Mouse (Mus musculus) forebrain, embryonic 15.5 days (tissue): ENCODE results near the gene Prr12. TPM values are rescaled to one million over a fixed set of nuclear protein-coding genes. Genes with fewer than 3 reads are reported as not detected.

ENCODE experiments used
- ATAC-seq: fragments of 200-750 bp; cut with Nextera tagmentation; replicated peaks from 2 replicates; pipeline ENCODE4 v1.8.0; 2017; ENCODE audit warnings: mild to moderate bottlenecking, moderate TSS enrichment, moderate library complexity
- H3K27ac ChIP-seq: fragments of 300-500 bp; sonication (generic); replicated peaks from 2 replicates; pipeline ENCODE4 v1.5.1; 2015; ENCODE audit warnings: mild to moderate bottlenecking, inconsistent platforms
- H3K27me3 ChIP-seq: fragments of 300-500 bp; sonication (generic); 2 replicates; pipeline ENCODE4 v1.6.1; 2015; ENCODE audit warnings: inconsistent platforms
- H3K36me3 ChIP-seq: fragments of 300-500 bp; sonication (generic); 2 replicates; pipeline ENCODE4 v1.6.1; 2015; ENCODE audit warnings: mild to moderate bottlenecking, inconsistent platforms
- H3K4me1 ChIP-seq: fragments of 300-500 bp; sonication (generic); 2 replicates; pipeline ENCODE4 v1.6.1; 2015; ENCODE audit warnings: inconsistent platforms
- H3K4me2 ChIP-seq: fragments of 300-500 bp; sonication (generic); replicated peaks from 2 replicates; pipeline ENCODE4 v1.6.1; 2015; ENCODE audit warnings: mild to moderate bottlenecking, inconsistent platforms
- H3K4me3 ChIP-seq: fragments of 300-500 bp; sonication (generic); 2 replicates; pipeline ENCODE4 v1.5.1; 2015; ENCODE audit warnings: mild to moderate bottlenecking, inconsistent platforms
- H3K9ac ChIP-seq: fragments of 300-500 bp; sonication (generic); replicated peaks from 2 replicates; pipeline ENCODE4 v1.6.1; 2015; ENCODE audit warnings: mild to moderate bottlenecking, inconsistent platforms
- H3K9me3 ChIP-seq: fragments of 300-500 bp; sonication (generic); 2 replicates; pipeline ENCODE4 v1.6.1; 2016; ENCODE audit warnings: inconsistent platforms
- WGBS: fragments of 180-500 bp; shearing (Covaris S2); methylation state at CpG from one replicate; pipeline ENCODE4 v1.1.7; 2015; ENCODE audit warnings: mixed read lengths; 5-methylcytosine and 5-hydroxymethylcytosine counted together
- polyA plus RNA-seq: library from polyadenylated mRNA; unstranded; fragments of >200 nt; fragmentation: Nextera tagmentation; extraction: Ambion mirVana; gene quantifications from 2 replicates; pipeline ENCODE4 v1.2.1, GENCODE M21; 2015

The Prr12 gene
- polyA plus RNA-seq, 1 experiment from 2014 or later = 16.0 TPM

GRCm38 (mm10) chr7:45056972-45057348 is 4.3 kb upstream of the Prr12 start:
- no peak for ATAC-seq

GRCm38 (mm10) chr7:45056329-45056971 is 3.8 kb upstream of the Prr12 start:
- ATAC-seq = no peak
- WGBS = 67% methylated on average over 14 of the region's 14 CpGs

More at GRCm38 (mm10) chr7:45056972-45057348, 4.3 kb upstream of the Prr12 start:
- Histone ChIP-seq H3K4me1 (peaks cover 30% of the 10 kb centered on the region), H3K36me3 (no peaks in the 10 kb centered on the region), H3K4me3 (no peak overlapping the region), H3K27me3 (no peaks in the 10 kb centered on the region), H3K9ac (no peak overlapping the region), H3K4me2 (no peak overlapping the region), H3K9me3 (no peaks in the 10 kb centered on the region), H3K27ac (no peak overlapping the region)

GRCm38 (mm10) chr7:45053931-45054510 is 1.3 kb upstream of the Prr12 start:
- peaks cover 34% of the 10 kb centered on the region for H3K4me1 ChIP-seq
- no peaks in the 10 kb centered on the region for H3K9me3 ChIP-seq
- peaks cover 14% of the 10 kb centered on the region for H3K36me3 ChIP-seq
- ATAC-seq = peak; percentile 92
- peak overlapping the region; percentile 86 for H3K4me3 ChIP-seq
- H3K9ac ChIP-seq = peak overlapping the region; percentile 92
- peak overlapping the region; percentile 100 for H3K27ac ChIP-seq
- no peaks in the 10 kb centered on the region for H3K27me3 ChIP-seq
- under 1% methylated on average over 33 of the region's 33 CpGs for WGBS
- peak overlapping the region; percentile 94 for H3K4me2 ChIP-seq

More at GRCm38 (mm10) chr7:45056329-45056971, 3.8 kb upstream of the Prr12 start:
- no peaks in the 10 kb centered on the region for H3K36me3 ChIP-seq
- H3K4me2 ChIP-seq = no peak overlapping the region
- peaks cover 30% of the 10 kb centered on the region for H3K4me1 ChIP-seq
- no peak overlapping the region for H3K27ac ChIP-seq
- H3K27me3 ChIP-seq = no peaks in the 10 kb centered on the region
- no peak overlapping the region for H3K4me3 ChIP-seq
- H3K9ac ChIP-seq = no peak overlapping the region
- H3K9me3 ChIP-seq = no peaks in the 10 kb centered on the region

GRCm38 (mm10) chr7:45053117-45053930 is 643 bp upstream of the Prr12 start:
- H3K4me1 ChIP-seq = peaks cover 30% of the 10 kb centered on the region
- H3K4me2 ChIP-seq = peak overlapping the region; percentile 94
- ATAC-seq = peak; percentile 62

GRCm38 (mm10) chr7:45052181-45052861 is 360 bp downstream of the Prr12 start:
- ATAC-seq = no peak
- H3K36me3 ChIP-seq = peaks cover 31% of the 10 kb centered on the region
- under 1% methylated on average over 38 of the region's 38 CpGs for WGBS

More at GRCm38 (mm10) chr7:45053117-45053930, 643 bp upstream of the Prr12 start:
- Histone ChIP-seq H3K27me3 (no peaks in the 10 kb centered on the region), H3K9ac (peak overlapping the region; percentile 92), H3K9me3 (no peaks in the 10 kb centered on the region), H3K27ac (peak overlapping the region; percentile 100), H3K4me3 (peak overlapping the region; percentile 86), H3K36me3 (peaks cover 21% of the 10 kb centered on the region)
- under 1% methylated on average over 46 of the region's 59 CpGs for WGBS

GRCm38 (mm10) chr7:45051601-45051974 is 1.1 kb downstream of the Prr12 start:
- Histone ChIP-seq H3K27ac (peak overlapping the region; percentile 100), H3K27me3 (no peaks in the 10 kb centered on the region), H3K4me3 (peak overlapping the region; percentile 86), H3K9ac (peak overlapping the region; percentile 92), H3K9me3 (no peaks in the 10 kb centered on the region), H3K36me3 (peaks cover 38% of the 10 kb centered on the region), H3K4me1 (peaks cover 30% of the 10 kb centered on the region), H3K4me2 (peak overlapping the region; percentile 94)
- ATAC-seq = no peak
- 1% methylated on average over 13 of the region's 13 CpGs for WGBS

More at GRCm38 (mm10) chr7:45052181-45052861, 360 bp downstream of the Prr12 start:
- H3K4me3 ChIP-seq = peak overlapping the region; percentile 86
- H3K27me3 ChIP-seq = no peaks in the 10 kb centered on the region
- H3K9me3 ChIP-seq = no peaks in the 10 kb centered on the region
- peak overlapping the region; percentile 100 for H3K27ac ChIP-seq
- H3K4me1 ChIP-seq = peaks cover 30% of the 10 kb centered on the region
- H3K9ac ChIP-seq = peak overlapping the region; percentile 92
- H3K4me2 ChIP-seq = peak overlapping the region; percentile 94

- H3K9me3 ChIP-seq = no peaks in the 10 kb centered on the region
- H3K4me3 ChIP-seq = peak overlapping the region; percentile 86
- H3K27ac ChIP-seq = peak overlapping the region; percentile 100
- H3K4me2 ChIP-seq = peak overlapping the region; percentile 94
- WGBS = 2% methylated on average over 16 of the region's 16 CpGs
- peak; percentile 51 for ATAC-seq
- H3K36me3 ChIP-seq = peaks cover 43% of the 10 kb centered on the region
- no peaks in the 10 kb centered on the region for H3K27me3 ChIP-seq
- peak overlapping the region; percentile 92 for H3K9ac ChIP-seq
- peaks cover 30% of the 10 kb centered on the region for H3K4me1 ChIP-seq
These were observed 1.6 kb downstream of the Prr12 start for GRCm38 (mm10) chr7:45050945-45051600.

- Histone ChIP-seq H3K36me3 (peaks cover 62% of the 10 kb centered on the region), H3K4me2 (no peak overlapping the region), H3K27me3 (no peaks in the 10 kb centered on the region), H3K9ac (no peak overlapping the region), H3K4me1 (peaks cover 27% of the 10 kb centered on the region), H3K27ac (no peak overlapping the region), H3K9me3 (no peaks in the 10 kb centered on the region), H3K4me3 (no peak overlapping the region)
- no peak for ATAC-seq
- 92% methylated on average over 23 of the region's 23 CpGs for WGBS
These were observed 3.6 kb downstream of the Prr12 start for GRCm38 (mm10) chr7:45048923-45049657.

GRCm38 (mm10) chr7:45048001-45048890 is 4.4 kb downstream of the Prr12 start:
- Histone ChIP-seq H3K9ac (no peak overlapping the region), H3K27me3 (no peaks in the 10 kb centered on the region), H3K4me1 (peaks cover 22% of the 10 kb centered on the region), H3K27ac (no peak overlapping the region), H3K9me3 (no peaks in the 10 kb centered on the region), H3K36me3 (peaks cover 71% of the 10 kb centered on the region), H3K4me2 (no peak overlapping the region), H3K4me3 (no peak overlapping the region)
- ATAC-seq = no peak
- WGBS = 92% methylated on average over 38 of the region's 38 CpGs

- peaks cover 22% of the 10 kb centered on the region for H3K4me1 ChIP-seq
- H3K4me2 ChIP-seq = no peak overlapping the region
- ATAC-seq = no peak
- H3K27me3 ChIP-seq = no peaks in the 10 kb centered on the region
- 96% methylated on average over 14 of the region's 14 CpGs for WGBS
- no peak overlapping the region for H3K9ac ChIP-seq
- H3K36me3 ChIP-seq = peaks cover 78% of the 10 kb centered on the region
- H3K27ac ChIP-seq = no peak overlapping the region
- H3K9me3 ChIP-seq = no peaks in the 10 kb centered on the region
- no peak overlapping the region for H3K4me3 ChIP-seq
These were observed 5.2 kb downstream of the Prr12 start for GRCm38 (mm10) chr7:45047491-45047890.
